Mouse (Mus musculus) thymus, postnatal 4 days (tissue): ENCODE measurements at regions not wholly inside any gene's neighbourhood (a gene's known extent, or its start where the extent isn't known, plus 50 kb on each side); places are given as distances from the start of the nearest gene placed in this dataset.
A peak's percentile ranks its signal among the peaks of the same experiment; 100 is the strongest.

Experiments
- DNase-seq: peaks from one replicate; pipeline ENCODE4 v3.0.0; 2021

GRCm38 (mm10) chr12:35607652-35608051, 72.8 kb upstream of the Ahr start:
- no peak for DNase-seq

DNA sequence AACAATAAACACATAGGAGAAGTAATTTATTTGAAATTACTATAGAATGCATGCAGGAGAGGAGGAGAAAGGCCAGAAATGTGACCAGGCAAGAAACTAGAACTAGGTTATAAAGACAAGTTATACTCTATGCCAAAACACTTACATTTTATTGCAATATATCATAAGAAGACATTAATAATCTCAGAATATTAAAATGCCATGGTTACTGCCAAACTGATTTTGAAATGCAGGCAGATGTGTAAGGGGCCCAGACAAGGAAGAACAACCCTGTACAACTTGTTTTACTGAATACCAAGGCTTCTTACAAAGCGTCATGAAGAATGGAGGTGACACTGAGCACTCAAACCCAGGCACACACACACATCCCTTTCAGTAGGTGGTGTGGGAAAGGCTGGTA, 68.9 kb upstream of the Ahr start:
- DNase-seq = no peak

GRCm38 (mm10) chr12:35602589-35602988, 67.8 kb upstream of the Ahr start:
- DNase-seq = no peak

DNA sequence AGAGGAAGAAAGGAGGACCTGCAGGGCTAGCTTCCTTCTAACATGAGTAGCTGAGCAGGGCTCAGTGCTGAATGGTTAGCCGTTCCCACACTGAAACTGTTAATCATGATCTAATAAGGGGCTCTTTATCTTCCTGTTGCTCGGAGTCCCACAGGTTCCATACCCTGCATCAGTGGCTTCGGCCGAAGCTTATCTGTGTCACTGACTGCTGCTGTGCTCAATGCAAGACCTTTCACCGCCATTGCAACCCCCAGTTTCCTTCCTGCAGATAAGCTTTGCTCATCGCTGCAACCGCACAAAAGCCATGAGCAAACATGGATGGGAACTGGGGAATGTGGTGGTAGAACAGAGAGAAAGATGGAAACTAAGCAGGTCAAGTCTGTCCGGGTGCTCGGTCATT, 63.5 kb upstream of the Ahr start:
- peak; percentile 24 for DNase-seq

- no peak for DNase-seq
Measured at GRCm38 (mm10) chr12:35592866-35593265, 58.0 kb upstream of the Ahr start.
